Mouse (Mus musculus): ENCODE data around the gene Fam72a. TPM values are rescaled to one million over a fixed set of nuclear protein-coding genes. Genes with fewer than 3 reads are reported as not detected.
A peak's percentile ranks its signal among the peaks of the same experiment; 100 is the strongest.
"Not testable (repeated sequence)": the region's sequence is repeated elsewhere in the genome, so short reads cannot be mapped to it uniquely, and the experiment has no call there.

Gene Fam72a
- polyA plus RNA-seq, 1 experiment from 2014 or later: 3.0 TPM

- Histone ChIP-seq H3K27ac (no peak overlapping the region), H3K9me3 (no peaks in the 10 kb centered on the region), H3K4me2 (no peak overlapping the region), H3K4me3 (replicated peaks) (no peak overlapping the region), H3K36me3 (no peaks in the 10 kb centered on the region), H3K4me1 (no peaks in the 10 kb centered on the region), H3K27me3 (replicated peaks) (no peaks in the 10 kb centered on the region), H3K9ac (no peak overlapping the region)
- ATAC-seq (ENCODE audit: insufficient read depth, low FRiP score, low read depth): no peak
- 93% methylated on average over 2 of the region's 2 CpGs for WGBS
Measured at GRCm38 (mm10) chr1:131562081-131562480, 34.4 kb downstream of the Fam72a start.

GRCm38 (mm10) chr1:131566056-131566455, 38.4 kb downstream of the Fam72a start:
- not testable (repeated sequence) for H3K36me3 ChIP-seq; H3K4me3 ChIP-seq (replicated peaks); H3K4me2 ChIP-seq; H3K27me3 ChIP-seq (replicated peaks); H3K9me3 ChIP-seq; ATAC-seq (ENCODE audit: insufficient read depth, low FRiP score, low read depth); H3K27ac ChIP-seq; H3K4me1 ChIP-seq; H3K9ac ChIP-seq
- WGBS: 41% methylated on average over 11 of the region's 11 CpGs

GRCm38 (mm10) chr1:131569721-131570120, 42.0 kb downstream of the Fam72a start:
- Histone ChIP-seq H3K9ac (no peak overlapping the region), H3K4me1 (no peaks in the 10 kb centered on the region), H3K4me3 (replicated peaks) (no peak overlapping the region), H3K36me3 (no peaks in the 10 kb centered on the region), H3K27ac (no peak overlapping the region), H3K9me3 (no peaks in the 10 kb centered on the region), H3K27me3 (replicated peaks) (no peaks in the 10 kb centered on the region), H3K4me2 (no peak overlapping the region)
- no peak for ATAC-seq (ENCODE audit: insufficient read depth, low FRiP score, low read depth)
- 73% methylated on average over 6 of the region's 6 CpGs for WGBS

GRCm38 (mm10) chr1:131570391-131570790, 42.7 kb downstream of the Fam72a start:
- WGBS: 91% methylated on average over 4 of the region's 4 CpGs

GRCm38 (mm10) chr1:131573721-131574120, 46.0 kb downstream of the Fam72a start:
- no peaks in the 10 kb centered on the region for H3K36me3 ChIP-seq
- peak; percentile 72; the same call in 1 of the 2 replicates for ATAC-seq (ENCODE audit: insufficient read depth, low FRiP score, low read depth)
- no peak overlapping the region for H3K4me2 ChIP-seq
- no peaks in the 10 kb centered on the region for H3K9me3 ChIP-seq
- WGBS: 90% methylated on average over 14 of the region's 14 CpGs
- no peak overlapping the region for H3K27ac ChIP-seq
- H3K27me3 ChIP-seq (replicated peaks): no peaks in the 10 kb centered on the region
- H3K4me1 ChIP-seq: no peaks in the 10 kb centered on the region
- no peak overlapping the region for H3K4me3 ChIP-seq (replicated peaks)
- H3K9ac ChIP-seq: no peak overlapping the region

More at GRCm38 (mm10) chr1:131570391-131570790, 42.7 kb downstream of the Fam72a start:
- Histone ChIP-seq H3K4me3 (replicated peaks) (no peak overlapping the region), H3K27me3 (replicated peaks) (no peaks in the 10 kb centered on the region), H3K27ac (no peak overlapping the region), H3K9ac (no peak overlapping the region), H3K36me3 (no peaks in the 10 kb centered on the region), H3K9me3 (no peaks in the 10 kb centered on the region), H3K4me1 (no peaks in the 10 kb centered on the region), H3K4me2 (no peak overlapping the region)
- no peak for ATAC-seq (ENCODE audit: insufficient read depth, low FRiP score, low read depth)

- Histone ChIP-seq H3K9me3 (no peaks in the 10 kb centered on the region), H3K27ac (no peak overlapping the region), H3K27me3 (replicated peaks) (no peaks in the 10 kb centered on the region), H3K4me2 (no peak overlapping the region), H3K4me1 (no peaks in the 10 kb centered on the region), H3K9ac (no peak overlapping the region), H3K36me3 (no peaks in the 10 kb centered on the region), H3K4me3 (replicated peaks) (no peak overlapping the region)
- no peak for ATAC-seq (ENCODE audit: insufficient read depth, low FRiP score, low read depth)
- WGBS: 76% methylated on average over 17 of the region's 17 CpGs
Measured at GRCm38 (mm10) chr1:131578943-131579680, 51.4 kb downstream of the Fam72a start.

GRCm38 (mm10) chr1:131580389-131580788, 52.7 kb downstream of the Fam72a start:
- Histone ChIP-seq H3K27me3 (replicated peaks) (no peaks in the 10 kb centered on the region), H3K4me1 (no peaks in the 10 kb centered on the region), H3K9ac (no peak overlapping the region), H3K36me3 (no peaks in the 10 kb centered on the region), H3K27ac (no peak overlapping the region), H3K9me3 (no peaks in the 10 kb centered on the region), H3K4me3 (replicated peaks) (no peak overlapping the region), H3K4me2 (no peak overlapping the region)
- ATAC-seq (ENCODE audit: insufficient read depth, low FRiP score, low read depth): no peak
- 42% methylated on average over 4 of the region's 4 CpGs for WGBS

- no peaks in the 10 kb centered on the region for H3K27me3 ChIP-seq (replicated peaks)
- H3K27ac ChIP-seq: no peak overlapping the region
- no peak overlapping the region for H3K4me2 ChIP-seq
- H3K4me3 ChIP-seq (replicated peaks): no peak overlapping the region
- no peak overlapping the region for H3K9ac ChIP-seq
- WGBS: 83% methylated on average over 3 of the region's 3 CpGs
- H3K36me3 ChIP-seq: no peaks in the 10 kb centered on the region
- no peaks in the 10 kb centered on the region for H3K9me3 ChIP-seq
- ATAC-seq (ENCODE audit: insufficient read depth, low FRiP score, low read depth): no peak
- H3K4me1 ChIP-seq: no peaks in the 10 kb centered on the region
Measured at GRCm38 (mm10) chr1:131583598-131583997, 55.9 kb downstream of the Fam72a start.

GRCm38 (mm10) chr1:131586836-131587235, 59.1 kb downstream of the Fam72a start:
- Histone ChIP-seq H3K36me3 (no peaks in the 10 kb centered on the region), H3K9ac (no peak overlapping the region), H3K27me3 (replicated peaks) (no peaks in the 10 kb centered on the region), H3K4me3 (replicated peaks) (no peak overlapping the region), H3K4me2 (no peak overlapping the region), H3K27ac (no peak overlapping the region), H3K9me3 (no peaks in the 10 kb centered on the region), H3K4me1 (no peaks in the 10 kb centered on the region)
- 42% methylated on average over 8 of the region's 8 CpGs for WGBS
- ATAC-seq (ENCODE audit: insufficient read depth, low FRiP score, low read depth): no peak

Small RNAs within 50 kb of the gene (microRNA-seq; reads per million reads assigned to microRNA genes)
- not detected for gene Gm24273

Other genes starting within 250 kb of the Fam72a start
- gene Ikbke, start 248.3 kb upstream of the Fam72a start, polyA plus RNA-seq (2015; fragmentation: Nextera tagmentation; extraction: Ambion mirVana): 6.4 and 7.1 TPM in 2 replicates
- 9.5 and 13.0 TPM in 2 replicates for gene Srgap2, start 551 bp upstream of the Fam72a start, polyA plus RNA-seq (2015; fragmentation: Nextera tagmentation; extraction: Ambion mirVana)
- not detected in 2 replicates for gene Avpr1b, start 71.3 kb downstream of the Fam72a start, polyA plus RNA-seq (2015; fragmentation: Nextera tagmentation; extraction: Ambion mirVana)
- gene Ctse, start 110.4 kb downstream of the Fam72a start, polyA plus RNA-seq (2015; fragmentation: Nextera tagmentation; extraction: Ambion mirVana): 57.8 and 66.8 TPM in 2 replicates
- gene Rab7b, start 160.8 kb downstream of the Fam72a start, polyA plus RNA-seq (2015; fragmentation: Nextera tagmentation; extraction: Ambion mirVana): 6.8 and 8.6 TPM in 2 replicates
- 5.1 and 7.6 TPM in 2 replicates for gene Slc26a9, start 216.1 kb downstream of the Fam72a start, polyA plus RNA-seq (2015; fragmentation: Nextera tagmentation; extraction: Ambion mirVana)